Mouse (Mus musculus) E14TG2a.4 (cell line): Measurements from ENCODE around the gene Atp5s.

Experiments
- H3K27me3 ChIP-seq: 2 replicates; pipeline ENCODE4 v1.6.1; 2014; ENCODE audit warnings: low read length, control low read depth; ENCODE audit not compliant: insufficient read depth
- H3K36me3 ChIP-seq: 2 replicates; pipeline ENCODE4 v1.6.1; 2014; ENCODE audit warnings: low read length, control low read depth; ENCODE audit not compliant: insufficient read depth
- H3K4me1 ChIP-seq: replicated peaks from 2 replicates; pipeline ENCODE4 v1.6.1; 2014; ENCODE audit warnings: low read depth, low read length, control low read depth
- H3K4me3 ChIP-seq: replicated peaks from 2 replicates; pipeline ENCODE4 v1.5.1; 2014; ENCODE audit warnings: mild to moderate bottlenecking, low read length
- H3K9me3 ChIP-seq: 2 replicates; pipeline ENCODE4 v1.6.1; 2014; ENCODE audit warnings: low read length, control low read depth
- CTCF ChIP-seq: conservative IDR thresholded peaks from 2 replicates; pipeline ENCODE4 v1.5.1; 2014; ENCODE audit warnings: low read length
- NANOG ChIP-seq: IDR thresholded peaks from 2 replicates; pipeline ENCODE4 v1.6.1; 2014; ENCODE audit warnings: borderline replicate concordance, low read length, mixed read lengths
- POU5F1 ChIP-seq: IDR thresholded peaks from 2 replicates; pipeline ENCODE4 v1.6.1; 2014; ENCODE audit warnings: low read length, borderline replicate concordance

The Atp5s gene

DNA sequence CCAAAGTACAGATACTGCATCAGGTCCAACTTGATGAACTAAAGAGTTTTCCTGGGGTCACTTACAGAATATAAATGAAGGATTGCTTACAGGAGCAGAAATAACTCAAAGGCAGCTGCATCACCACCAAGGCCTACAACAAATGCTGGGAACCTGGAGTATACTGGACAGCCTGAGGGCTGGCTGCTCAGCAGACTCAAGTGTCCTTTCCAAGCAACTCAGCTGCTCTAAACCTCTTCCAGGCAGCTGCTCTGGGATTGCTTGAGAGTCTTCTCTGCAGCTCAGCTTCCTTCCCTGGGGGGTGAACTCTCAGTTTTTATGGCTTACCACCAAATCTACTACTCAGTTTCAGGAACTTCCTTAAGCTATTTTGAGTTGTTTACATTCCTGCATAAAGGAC, 35.7 kb upstream of the Atp5s start:
- peaks cover 12% of the 10 kb centered on the region for H3K36me3 ChIP-seq
- TF ChIP-seq NANOG (no peak), CTCF (no peak), POU5F1 (no peak)
- H3K27me3 ChIP-seq: 0 out of 2 replicates have a peak, but pooled peaks cover 5% of the 10 kb centered on the region
- peaks cover 8% of the 10 kb centered on the region for H3K4me1 ChIP-seq
- no peaks in the 10 kb centered on the region for H3K9me3 ChIP-seq
- H3K4me3 ChIP-seq: no peak overlapping the region

- peaks cover 16% of the 10 kb centered on the region for H3K4me1 ChIP-seq
- no peak for TF ChIP-seq POU5F1
- no peak for TF ChIP-seq NANOG
- TF ChIP-seq CTCF: no peak
- H3K4me3 ChIP-seq: no peak overlapping the region
- H3K27me3 ChIP-seq: no peaks in the 10 kb centered on the region
- H3K9me3 ChIP-seq: no peaks in the 10 kb centered on the region
- peaks cover 21% of the 10 kb centered on the region for H3K36me3 ChIP-seq
Measured at GRCm38 (mm10) chr12:69690714-69691113, 34.0 kb upstream of the Atp5s start.

GRCm38 (mm10) chr12:69693471-69693870, 31.3 kb upstream of the Atp5s start:
- peaks cover 16% of the 10 kb centered on the region for H3K4me1 ChIP-seq
- H3K36me3 ChIP-seq: peaks cover 29% of the 10 kb centered on the region
- no peaks in the 10 kb centered on the region for H3K9me3 ChIP-seq
- H3K27me3 ChIP-seq: no peaks in the 10 kb centered on the region
- peak overlapping the region; percentile 72 for H3K4me3 ChIP-seq
- TF ChIP-seq NANOG (no peak), POU5F1 (no peak), CTCF (no peak)

DNA sequence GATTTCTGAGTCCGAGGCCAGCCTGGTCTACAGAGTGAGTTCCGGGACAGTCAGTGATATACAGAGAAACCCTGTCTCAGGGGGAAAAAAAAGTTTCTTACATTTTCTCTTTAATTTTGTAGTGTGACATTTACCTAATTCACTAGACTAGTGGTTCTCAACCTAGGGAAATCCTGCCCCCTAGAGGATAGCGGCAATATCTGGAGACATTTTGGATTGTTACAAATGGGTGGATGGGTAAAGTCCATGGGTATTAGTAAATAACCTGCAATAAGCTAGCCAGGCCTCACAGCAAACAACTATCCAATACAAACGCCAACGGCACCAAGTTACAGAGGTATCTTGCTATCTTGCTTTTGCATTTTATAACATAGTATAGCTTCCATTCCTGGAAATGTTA, 28.0 kb upstream of the Atp5s start:
- Histone ChIP-seq H3K36me3 (peaks cover 54% of the 10 kb centered on the region), H3K27me3 (no peaks in the 10 kb centered on the region), H3K4me3 (no peak overlapping the region), H3K9me3 (no peaks in the 10 kb centered on the region), H3K4me1 (peaks cover 24% of the 10 kb centered on the region)
- peak; percentile 70 for TF ChIP-seq CTCF
- no peak for TF ChIP-seq POU5F1

DNA sequence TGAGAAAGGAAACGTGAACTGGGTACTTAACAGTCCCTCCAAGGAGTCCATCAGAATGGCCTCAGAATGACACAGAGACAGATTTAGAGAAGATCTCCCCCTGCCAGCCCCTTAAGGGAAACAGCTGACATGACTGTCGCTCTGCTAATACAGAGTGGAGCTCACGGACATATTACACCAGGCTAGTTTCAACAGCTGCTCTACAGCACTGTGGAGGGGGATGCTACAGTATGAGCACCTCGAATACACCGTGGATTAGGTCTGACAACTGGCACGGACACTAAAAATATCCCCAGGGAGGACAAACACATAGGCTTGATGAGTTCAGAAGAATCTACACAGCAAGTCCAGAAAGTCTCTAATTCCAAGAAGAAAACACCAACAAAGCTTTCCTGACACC, 26.4 kb upstream of the Atp5s start:
- H3K36me3 ChIP-seq: peaks cover 55% of the 10 kb centered on the region
- H3K27me3 ChIP-seq: no peaks in the 10 kb centered on the region
- H3K4me3 ChIP-seq: no peak overlapping the region
- no peak for TF ChIP-seq CTCF
- no peak for TF ChIP-seq NANOG
- TF ChIP-seq POU5F1: no peak
- peaks cover 27% of the 10 kb centered on the region for H3K4me1 ChIP-seq
- no peaks in the 10 kb centered on the region for H3K9me3 ChIP-seq

DNA sequence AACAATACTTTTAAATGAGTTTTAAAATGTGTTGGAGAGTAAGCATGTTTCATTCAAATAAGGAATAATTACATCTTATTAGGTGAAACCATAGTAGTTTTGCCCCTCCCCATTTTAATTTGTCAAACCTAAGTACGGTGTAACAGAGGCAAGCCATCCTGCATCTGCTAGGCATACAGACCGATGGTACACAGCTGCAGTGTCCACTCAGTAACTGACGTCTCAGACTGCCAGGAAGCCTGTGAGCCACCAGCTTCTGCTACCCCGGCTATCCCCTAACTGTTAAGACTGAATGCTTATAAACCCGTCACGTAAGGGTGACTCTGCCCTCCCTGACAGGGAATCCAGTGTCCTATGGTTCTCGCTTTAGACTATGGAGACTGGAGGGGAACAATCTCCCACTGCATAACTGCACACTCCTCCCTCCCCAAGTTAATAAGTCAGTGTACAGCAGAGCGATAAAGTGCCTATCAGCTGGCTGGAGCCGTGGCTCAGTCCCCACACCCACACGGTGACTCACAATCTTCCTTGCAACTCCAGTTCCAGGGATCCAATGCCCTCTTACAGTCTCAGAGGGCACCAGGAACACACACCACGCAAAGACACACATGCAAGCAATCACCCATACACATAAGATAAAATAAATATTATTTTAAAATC, 19.8 kb upstream of the Atp5s start:
- H3K36me3 ChIP-seq: peaks cover 59% of the 10 kb centered on the region
- H3K9me3 ChIP-seq: no peaks in the 10 kb centered on the region
- no peak for TF ChIP-seq POU5F1
- no peak for TF ChIP-seq CTCF
- no peak for TF ChIP-seq NANOG
- H3K27me3 ChIP-seq: no peaks in the 10 kb centered on the region
- no peak overlapping the region for H3K4me3 ChIP-seq
- H3K4me1 ChIP-seq: peaks cover 7% of the 10 kb centered on the region; the same call in 1 of the 2 replicates

- no peak overlapping the region for H3K4me3 ChIP-seq
- peaks cover 59% of the 10 kb centered on the region for H3K36me3 ChIP-seq
- H3K9me3 ChIP-seq: peaks cover 36% of the 10 kb centered on the region
- no peaks in the 10 kb centered on the region for H3K27me3 ChIP-seq
- H3K4me1 ChIP-seq: no peaks in the 10 kb centered on the region
- no peak for TF ChIP-seq NANOG
- TF ChIP-seq POU5F1: no peak
- no peak for TF ChIP-seq CTCF
Measured at GRCm38 (mm10) chr12:69713628-69714027, 11.1 kb upstream of the Atp5s start.

GRCm38 (mm10) chr12:69722857-69723256, 1.9 kb upstream of the Atp5s start:
- H3K27me3 ChIP-seq: no peaks in the 10 kb centered on the region
- peaks cover 51% of the 10 kb centered on the region for H3K9me3 ChIP-seq
- no peak overlapping the region for H3K4me3 ChIP-seq
- H3K4me1 ChIP-seq: peaks cover 26% of the 10 kb centered on the region
- TF ChIP-seq NANOG: no peak
- H3K36me3 ChIP-seq: peaks cover 50% of the 10 kb centered on the region

- TF ChIP-seq CTCF: no peak
- TF ChIP-seq NANOG: no peak
- no peak for TF ChIP-seq POU5F1
- no peaks in the 10 kb centered on the region for H3K27me3 ChIP-seq
- H3K4me1 ChIP-seq: peaks cover 26% of the 10 kb centered on the region
- peak overlapping the region; percentile 88 for H3K4me3 ChIP-seq
- peaks cover 47% of the 10 kb centered on the region for H3K36me3 ChIP-seq
- H3K9me3 ChIP-seq: peaks cover 46% of the 10 kb centered on the region
Measured at GRCm38 (mm10) chr12:69723376-69723775, 1.4 kb upstream of the Atp5s start.
